Mouse (Mus musculus): ENCODE results near the gene Ldlrad3. TPM values are rescaled to one million over a fixed set of nuclear protein-coding genes. Genes with fewer than 3 reads are reported as not detected.

Ldlrad3 gene
- total RNA-seq (2021) (1 to 10 TPM; 3.3 to 3.8 TPM), polyA plus RNA-seq (2012; rRNA removed) (4.8 and 5.3 TPM in 2 replicates)
- long read RNA-seq, transcript Ldlrad3-201 (6 exons, 3,833 nt): major isoform, 5 of 7 reads
- long read RNA-seq, partial matches to known transcripts: 0 of 7 reads
- long read RNA-seq, other reads (novel, unspliced or antisense): 1 of 7 reads

GRCm38 (mm10) chr2:102185951-102186561, at the start of gene Ldlrad3:
Gene Ldlrad3, minus strand, starts transcription at chr2:102186385.
- peak within 1 kb of the TSS; percentile 82 for H3K9ac ChIP-seq (ENCODE audit: low read depth, low read length)
- H3K27me3 ChIP-seq (ENCODE audit: control insufficient read depth, insufficient read depth, low read length): no peaks in the 10 kb centered on the region
- H3K79me2 ChIP-seq (replicated peaks; ENCODE audit: control insufficient read depth, insufficient read depth, low read length): no peaks in the 10 kb centered on the region
- under 1% methylated on average over 71 of the region's 77 CpGs for WGBS
- H3K27ac ChIP-seq: peak within 1 kb of the TSS; percentile 82
- TF ChIP-seq EP300 (IDR thresholded peaks at IDR 0.05; ENCODE audit: insufficient read depth, low read depth, low read length) (no peak), POLR2A (IDR thresholded peaks at IDR 0.05; ENCODE audit: insufficient read depth, low read depth, low read length) (0 out of 2 replicates have a peak, but pooled peaks have one; percentile 15)
- DNase-seq: peak; percentile 94 to 97
- peak within 1 kb of the TSS; percentile 50 for H3K4me3 ChIP-seq
- peaks cover 3% of the 10 kb centered on the region for H3K4me1 ChIP-seq (ENCODE audit: control insufficient read depth, insufficient read depth, low read length)
- intact Hi-C loops (cut with DNase I): loop anchor here (1.0 to 5.0 kb wide), 6 partner anchors 43 to 266 kb away; partner anchors contain the start of gene Fjx1
- no peaks in the 10 kb centered on the region for H3K36me3 ChIP-seq (ENCODE audit: control insufficient read depth, insufficient read depth, low read length)

- no peak overlapping the region for H3K4me3 ChIP-seq
- DNase-seq: peak; percentile 7 to 24
- intact Hi-C loops (cut with DNase I): loop anchor here (5.0 kb wide), 1 partner anchor 221 kb away; the partner anchor contains the start of gene Fjx1
- no peaks in the 10 kb centered on the region for H3K79me2 ChIP-seq (replicated peaks; ENCODE audit: control insufficient read depth, insufficient read depth, low read length)
- no peak overlapping the region for H3K9ac ChIP-seq (ENCODE audit: low read depth, low read length)
- H3K27ac ChIP-seq: no peak overlapping the region
- no peak for TF ChIP-seq CTCF (IDR thresholded peaks at IDR 0.05)
- no peak for TF ChIP-seq POLR2A (IDR thresholded peaks at IDR 0.05; ENCODE audit: insufficient read depth, low read depth, low read length)
- TF ChIP-seq EP300 (IDR thresholded peaks at IDR 0.05; ENCODE audit: insufficient read depth, low read depth, low read length): no peak
- peaks cover 13% of the 10 kb centered on the region for H3K4me1 ChIP-seq (ENCODE audit: control insufficient read depth, insufficient read depth, low read length)
- 44% methylated on average over 5 of the region's 5 CpGs for WGBS
- no peaks in the 10 kb centered on the region for H3K27me3 ChIP-seq (ENCODE audit: control insufficient read depth, insufficient read depth, low read length)
- peaks cover 3% of the 10 kb centered on the region; the same call in 1 of the 2 replicates for H3K36me3 ChIP-seq (ENCODE audit: control insufficient read depth, insufficient read depth, low read length)
These were observed 45.3 kb upstream of the Ldlrad3 start for GRCm38 (mm10) chr2:102231470-102231869.

DNA sequence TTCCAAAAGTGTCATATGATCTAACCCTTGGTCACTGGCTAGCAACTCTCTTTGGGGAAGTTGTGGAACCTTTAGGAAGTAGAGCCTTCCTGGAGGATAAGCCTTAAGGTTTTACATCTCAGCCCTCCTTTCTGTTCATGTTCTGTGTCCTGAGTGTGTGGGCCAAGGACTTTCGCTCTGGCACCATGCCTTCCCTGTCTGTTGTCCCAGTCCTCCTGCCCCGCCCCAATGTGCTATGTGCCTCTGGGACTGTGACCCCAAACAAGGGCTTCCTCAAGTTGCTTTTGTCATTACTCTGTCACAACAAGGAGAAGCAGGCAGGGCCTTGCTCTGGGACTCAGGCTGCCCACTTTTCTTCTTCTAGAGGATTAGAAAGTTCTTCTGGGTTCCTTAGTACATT, 42.9 kb upstream of the Ldlrad3 start:
- Histone ChIP-seq H3K79me2 (replicated peaks; ENCODE audit: control insufficient read depth, insufficient read depth, low read length) (no peaks in the 10 kb centered on the region), H3K27ac (peak overlapping the region; percentile 65), H3K27me3 (ENCODE audit: control insufficient read depth, insufficient read depth, low read length) (no peaks in the 10 kb centered on the region), H3K4me3 (no peak overlapping the region), H3K4me1 (ENCODE audit: control insufficient read depth, insufficient read depth, low read length) (peaks cover 13% of the 10 kb centered on the region), H3K9ac (ENCODE audit: low read depth, low read length) (no peak overlapping the region), H3K36me3 (ENCODE audit: control insufficient read depth, insufficient read depth, low read length) (peaks cover 3% of the 10 kb centered on the region; the same call in 1 of the 2 replicates)
- TF ChIP-seq EP300 (IDR thresholded peaks at IDR 0.05; ENCODE audit: insufficient read depth, low read depth, low read length): peak; percentile 46; the same call in 1 of the 2 replicates
- no peak for TF ChIP-seq CTCF (IDR thresholded peaks at IDR 0.05)
- TF ChIP-seq POLR2A (IDR thresholded peaks at IDR 0.05; ENCODE audit: insufficient read depth, low read depth, low read length): no peak
- intact Hi-C loops (cut with DNase I): loop anchor here (2.0 kb wide), 2 partner anchors 30 to 42 kb away; partner anchors contain the start of gene Ldlrad3
- DNase-seq: peak; percentile 39 to 63
- 50% methylated on average over 2 of the region's 2 CpGs for WGBS

DNA sequence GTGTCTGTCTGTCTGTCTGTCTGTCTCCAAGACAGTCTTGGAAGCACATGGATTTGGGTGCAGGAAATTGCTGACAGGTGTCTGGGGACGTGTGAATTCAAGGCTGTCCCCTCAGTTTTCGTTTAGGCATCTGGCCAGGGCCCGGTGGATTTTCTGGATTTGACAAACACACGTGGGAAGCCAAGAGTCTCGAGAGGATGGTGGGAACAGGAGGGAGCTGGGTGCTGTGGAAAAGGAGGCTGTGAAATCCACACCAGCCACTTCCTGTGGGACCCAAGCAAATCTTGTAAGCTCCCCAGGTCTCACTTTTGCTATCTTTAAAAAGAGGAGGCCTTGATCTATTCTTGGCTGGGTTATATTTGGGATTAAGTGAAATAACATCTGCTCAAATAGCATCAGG, 42.1 kb upstream of the Ldlrad3 start:
- WGBS: 38% methylated on average over 5 of the region's 5 CpGs
- H3K9ac ChIP-seq (ENCODE audit: low read depth, low read length): no peak overlapping the region
- H3K4me1 ChIP-seq (ENCODE audit: control insufficient read depth, insufficient read depth, low read length): peaks cover 13% of the 10 kb centered on the region
- no peaks in the 10 kb centered on the region for H3K79me2 ChIP-seq (replicated peaks; ENCODE audit: control insufficient read depth, insufficient read depth, low read length)
- TF ChIP-seq CTCF (IDR thresholded peaks at IDR 0.05) (no peak), EP300 (IDR thresholded peaks at IDR 0.05; ENCODE audit: insufficient read depth, low read depth, low read length) (0 out of 2 replicates have a peak, but pooled peaks have one; percentile 10)
- H3K36me3 ChIP-seq (ENCODE audit: control insufficient read depth, insufficient read depth, low read length): peaks cover 3% of the 10 kb centered on the region; the same call in 1 of the 2 replicates
- intact Hi-C loops (cut with DNase I): loop anchor here (1.0 to 2.0 kb wide), 3 partner anchors 30 to 65 kb away; partner anchors contain the start of gene Ldlrad3
- peak overlapping the region; percentile 65 for H3K27ac ChIP-seq
- peak; percentile 14 to 23 for DNase-seq
- no peak overlapping the region for H3K4me3 ChIP-seq
- no peaks in the 10 kb centered on the region for H3K27me3 ChIP-seq (ENCODE audit: control insufficient read depth, insufficient read depth, low read length)

- Histone ChIP-seq H3K9ac (ENCODE audit: low read depth, low read length) (no peak overlapping the region), H3K36me3 (ENCODE audit: control insufficient read depth, insufficient read depth, low read length) (peaks cover 3% of the 10 kb centered on the region; the same call in 1 of the 2 replicates), H3K4me1 (ENCODE audit: control insufficient read depth, insufficient read depth, low read length) (peaks cover 13% of the 10 kb centered on the region), H3K27ac (peak overlapping the region; percentile 31; the same call in 1 of the 2 replicates), H3K27me3 (ENCODE audit: control insufficient read depth, insufficient read depth, low read length) (no peaks in the 10 kb centered on the region), H3K79me2 (replicated peaks; ENCODE audit: control insufficient read depth, insufficient read depth, low read length) (no peaks in the 10 kb centered on the region), H3K4me3 (no peak overlapping the region)
- no peak for TF ChIP-seq POLR2A (IDR thresholded peaks at IDR 0.05; ENCODE audit: insufficient read depth, low read depth, low read length)
- TF ChIP-seq CTCF (IDR thresholded peaks at IDR 0.05): no peak
- no peak for TF ChIP-seq EP300 (IDR thresholded peaks at IDR 0.05; ENCODE audit: insufficient read depth, low read depth, low read length)
- intact Hi-C loops (cut with DNase I): loop anchor here (1.0 to 2.0 kb wide), 3 partner anchors 31 to 65 kb away; partner anchors contain the start of gene Ldlrad3
- no peak for DNase-seq
- WGBS: 68% methylated on average over 8 of the region's 8 CpGs
These were observed 41.7 kb upstream of the Ldlrad3 start for GRCm38 (mm10) chr2:102227839-102228238.

- H3K4me1 ChIP-seq (ENCODE audit: control insufficient read depth, insufficient read depth, low read length): peaks cover 10% of the 10 kb centered on the region
- peaks cover 3% of the 10 kb centered on the region; the same call in 1 of the 2 replicates for H3K36me3 ChIP-seq (ENCODE audit: control insufficient read depth, insufficient read depth, low read length)
- no peak overlapping the region for H3K9ac ChIP-seq (ENCODE audit: low read depth, low read length)
- TF ChIP-seq EP300 (IDR thresholded peaks at IDR 0.05; ENCODE audit: insufficient read depth, low read depth, low read length) (no peak), CTCF (IDR thresholded peaks at IDR 0.05) (no peak), POLR2A (IDR thresholded peaks at IDR 0.05; ENCODE audit: insufficient read depth, low read depth, low read length) (no peak)
- intact Hi-C loops (cut with DNase I): no loop called here
- H3K4me3 ChIP-seq: no peak overlapping the region
- no peak for DNase-seq
- no peak overlapping the region for H3K27ac ChIP-seq
- WGBS: 67% methylated on average over 15 of the region's 15 CpGs
- H3K79me2 ChIP-seq (replicated peaks; ENCODE audit: control insufficient read depth, insufficient read depth, low read length): no peaks in the 10 kb centered on the region
- H3K27me3 ChIP-seq (ENCODE audit: control insufficient read depth, insufficient read depth, low read length): no peaks in the 10 kb centered on the region
These were observed 40.1 kb upstream of the Ldlrad3 start for GRCm38 (mm10) chr2:102226274-102226673.
